Mouse (Mus musculus): ENCODE data around the gene Ist1.
A peak's percentile ranks its signal among the peaks of the same experiment; 100 is the strongest.

The Ist1 gene

GRCm38 (mm10) chr8:109693146-109693900 lies at the start of gene Ist1:
Gene Ist1 (minus strand): TSS chr8:109693260.
- peak; percentile 97 to 98 for DNase-seq (ENCODE audit: low spot score in 2 of 2)

GRCm38 (mm10) chr8:109738049-109738380 lies 45.0 kb upstream of the Ist1 start:
- no peak for DNase-seq (ENCODE audit: low spot score in 2 of 2)

GRCm38 (mm10) chr8:109737237-109738048 lies 44.4 kb upstream of the Ist1 start, which contains the start of gene Atxn1l:
Gene Atxn1l (minus strand): TSS chr8:109737739.
- DNase-seq (ENCODE audit: low spot score in 2 of 2), result peak; percentile 70 to 85

GRCm38 (mm10) chr8:109736819-109737218 lies 43.8 kb upstream of the Ist1 start:
- DNase-seq (ENCODE audit: low spot score in 2 of 2), result no peak

- DNase-seq (ENCODE audit: low spot score in 2 of 2), result no peak
These were observed 41.0 kb upstream of the Ist1 start for GRCm38 (mm10) chr8:109734018-109734417.

- no peak for DNase-seq (ENCODE audit: low spot score in 2 of 2)
These were observed 38.0 kb upstream of the Ist1 start for GRCm38 (mm10) chr8:109731012-109731411.

- no peak for DNase-seq (ENCODE audit: low spot score in 2 of 2)
These were observed 32.0 kb upstream of the Ist1 start for GRCm38 (mm10) chr8:109725106-109725505.

- no peak for DNase-seq (ENCODE audit: low spot score in 2 of 2)
These were observed 21.9 kb upstream of the Ist1 start for GRCm38 (mm10) chr8:109714961-109715360.

- no peak for DNase-seq (ENCODE audit: low spot score in 2 of 2)
These were observed 19.5 kb upstream of the Ist1 start for GRCm38 (mm10) chr8:109712521-109712920.

- DNase-seq (ENCODE audit: low spot score in 2 of 2), result no peak
These were observed 14.9 kb upstream of the Ist1 start for GRCm38 (mm10) chr8:109707921-109708320.

- DNase-seq (ENCODE audit: low spot score in 2 of 2), result peak; percentile 78 to 87
These were observed 13.8 kb upstream of the Ist1 start for GRCm38 (mm10) chr8:109706874-109707237.

- peak in 1 of 2 experiments; percentile 13 for DNase-seq (ENCODE audit: low spot score in 2 of 2)
These were observed 13.2 kb upstream of the Ist1 start for GRCm38 (mm10) chr8:109706076-109706873.

GRCm38 (mm10) chr8:109705320-109706075 lies 12.4 kb upstream of the Ist1 start, which contains the start of gene Zfp821:
Gene Zfp821 (plus strand): TSS chr8:109705546.
- peak; percentile 91 for DNase-seq (ENCODE audit: low spot score in 2 of 2)

GRCm38 (mm10) chr8:109704565-109705319 lies 11.7 kb upstream of the Ist1 start:
- peak in 1 of 2 experiments; percentile 9 for DNase-seq (ENCODE audit: low spot score in 2 of 2)

- DNase-seq (ENCODE audit: low spot score in 2 of 2), result no peak
These were observed 5.4 kb upstream of the Ist1 start for GRCm38 (mm10) chr8:109698477-109698876.

GRCm38 (mm10) chr8:109697754-109698153 lies 4.7 kb upstream of the Ist1 start:
- no peak for DNase-seq (ENCODE audit: low spot score in 2 of 2)

- DNase-seq (ENCODE audit: low spot score in 2 of 2), result no peak
These were observed 1.1 kb upstream of the Ist1 start for GRCm38 (mm10) chr8:109694154-109694553.

- DNase-seq (ENCODE audit: low spot score in 2 of 2), result no peak
These were observed 466 bp downstream of the Ist1 start for GRCm38 (mm10) chr8:109692443-109693145.

GRCm38 (mm10) chr8:109691769-109692168 lies 1.3 kb downstream of the Ist1 start:
- DNase-seq (ENCODE audit: low spot score in 2 of 2), result peak in 1 of 2 experiments; percentile 17

GRCm38 (mm10) chr8:109687248-109687647 lies 5.8 kb downstream of the Ist1 start:
- no peak for DNase-seq (ENCODE audit: low spot score in 2 of 2)
